Mouse (Mus musculus) gonadal fat pad, adult 2 months (tissue): ENCODE results near the gene Ahcyl2. TPM values are rescaled to one million over a fixed set of nuclear protein-coding genes. Genes with fewer than 3 reads are reported as not detected.

Source experiments
- DNase-seq: peaks from one replicate; pipeline ENCODE4 v3.0.0-alpha.2; 2012; ENCODE audit warnings: low read depth
- polyA plus RNA-seq: library from polyadenylated mRNA; depleted of rRNA; stranded (reverse); fragments of >200 nt; gene quantifications from 2 replicates; pipeline ENCODE4 v1.2.3, GENCODE M21; 2012

The Ahcyl2 gene
- polyA plus RNA-seq, 1 experiment: 40.6 TPM

DNA sequence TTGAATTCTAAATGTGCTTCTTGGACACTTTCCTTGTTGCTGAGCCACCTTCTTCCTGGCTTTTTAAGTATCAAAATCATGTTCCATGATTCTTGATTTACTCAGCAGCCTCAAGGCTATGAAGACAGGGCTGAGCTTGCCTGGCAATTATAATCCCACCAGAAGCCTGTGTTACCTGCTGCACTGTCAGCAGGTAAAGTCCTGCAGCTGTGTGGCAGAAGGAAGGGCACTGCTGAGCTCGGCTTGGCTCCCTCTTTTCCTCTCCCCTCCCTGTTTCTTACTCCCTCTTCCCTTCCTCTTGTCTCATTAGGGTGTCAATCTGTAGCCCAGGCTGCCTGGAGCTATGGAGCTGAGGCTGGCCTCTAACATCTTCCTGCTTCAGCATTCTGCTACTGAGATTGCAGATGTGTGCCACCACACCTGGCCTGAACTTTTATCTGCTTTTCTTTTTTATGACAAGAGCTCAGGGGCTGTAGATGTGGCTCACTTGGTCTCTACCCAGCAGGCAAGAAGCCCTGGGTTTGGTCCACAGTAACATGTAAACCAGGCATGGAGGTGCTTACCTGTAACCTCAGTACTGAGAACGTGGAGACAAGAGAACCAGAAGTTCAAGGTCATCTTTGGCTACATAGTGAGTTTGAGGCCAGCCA is 3.0 kb downstream of the Ahcyl2 start:
- peak; percentile 65 for DNase-seq

GRCm38 (mm10) chr6:29772236-29772635 is 4.4 kb downstream of the Ahcyl2 start:
- DNase-seq: peak; percentile 93

DNA sequence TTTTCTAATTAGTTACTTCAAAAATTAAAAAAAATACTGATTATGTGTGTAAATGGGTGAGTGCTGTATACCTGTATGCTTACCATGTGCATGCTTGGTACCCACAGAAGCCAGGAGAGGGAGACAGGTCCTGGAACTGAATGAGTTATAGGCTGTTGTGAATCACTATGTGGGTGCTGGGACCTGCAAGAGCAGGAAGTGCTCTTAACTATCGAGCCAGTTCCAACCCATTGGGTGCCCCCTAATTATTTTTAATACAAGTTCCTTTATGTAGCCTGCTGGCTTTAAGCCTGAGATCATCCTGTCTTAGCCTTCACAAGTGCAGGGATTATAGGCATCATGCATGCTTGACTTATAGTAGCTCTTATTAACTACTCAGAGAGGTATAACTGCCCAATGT is 6.3 kb downstream of the Ahcyl2 start:
- DNase-seq: no peak

GRCm38 (mm10) chr6:29775609-29776008 is 7.8 kb downstream of the Ahcyl2 start:
- DNase-seq: no peak

DNA sequence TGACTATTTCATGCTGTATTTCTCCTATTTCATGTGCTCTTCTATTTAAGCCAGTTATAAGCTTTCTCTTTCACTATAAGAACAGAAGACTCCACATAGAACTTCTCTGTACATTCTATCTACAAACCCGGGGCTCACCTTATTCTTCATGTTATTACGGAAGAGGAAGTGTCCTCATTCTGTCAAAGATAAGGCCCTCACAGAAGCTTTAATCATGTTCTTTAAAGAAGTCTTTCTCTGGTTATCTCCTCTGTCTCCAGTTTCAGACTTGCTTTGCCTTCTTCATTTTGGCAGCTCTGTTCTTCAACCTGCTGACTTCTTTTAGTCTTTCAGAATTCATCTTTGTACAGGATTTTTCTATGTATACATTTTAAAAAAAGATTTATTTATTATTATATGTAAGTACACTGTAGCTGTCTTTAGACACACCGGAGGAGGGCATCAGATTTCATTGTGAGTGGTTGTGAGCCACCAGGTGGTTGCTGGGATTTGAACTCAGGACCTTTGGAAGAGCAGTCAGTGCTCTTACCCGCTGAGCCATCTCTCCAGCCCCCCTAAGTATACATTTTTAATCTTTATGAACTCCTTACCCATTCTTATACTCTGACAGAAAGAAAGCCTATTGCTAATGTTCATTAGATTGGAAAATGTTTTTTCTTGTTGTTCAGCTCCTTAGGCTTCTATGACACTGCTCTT is 8.9 kb downstream of the Ahcyl2 start:
- no peak for DNase-seq

GRCm38 (mm10) chr6:29777238-29777555 is 9.4 kb downstream of the Ahcyl2 start:
- DNase-seq: no peak

GRCm38 (mm10) chr6:29780082-29780481 is 12.3 kb downstream of the Ahcyl2 start:
- no peak for DNase-seq

- no peak for DNase-seq
Measured at GRCm38 (mm10) chr6:29780571-29780970, 12.8 kb downstream of the Ahcyl2 start.

GRCm38 (mm10) chr6:29782239-29782638 is 14.4 kb downstream of the Ahcyl2 start:
- DNase-seq: no peak

DNA sequence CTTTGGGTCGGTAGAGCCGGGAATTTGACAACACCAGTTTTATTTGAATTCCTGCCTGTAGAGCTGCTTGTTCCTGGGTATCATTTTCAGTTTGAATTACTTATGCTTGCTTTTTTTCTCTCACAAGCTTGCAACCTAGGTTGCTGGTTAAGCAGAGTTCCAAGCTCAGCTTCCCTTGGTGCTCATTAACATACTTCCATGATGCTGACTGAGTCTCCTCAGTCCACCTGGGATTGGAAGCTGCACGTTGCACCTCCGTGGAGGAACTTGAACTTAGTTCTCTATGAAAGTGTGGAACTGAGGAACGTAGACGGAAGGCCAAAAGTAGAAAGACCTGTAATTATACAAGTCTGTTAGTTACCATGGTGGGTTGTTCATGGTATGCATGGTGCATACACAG is 16.1 kb downstream of the Ahcyl2 start:
- DNase-seq: no peak

DNA sequence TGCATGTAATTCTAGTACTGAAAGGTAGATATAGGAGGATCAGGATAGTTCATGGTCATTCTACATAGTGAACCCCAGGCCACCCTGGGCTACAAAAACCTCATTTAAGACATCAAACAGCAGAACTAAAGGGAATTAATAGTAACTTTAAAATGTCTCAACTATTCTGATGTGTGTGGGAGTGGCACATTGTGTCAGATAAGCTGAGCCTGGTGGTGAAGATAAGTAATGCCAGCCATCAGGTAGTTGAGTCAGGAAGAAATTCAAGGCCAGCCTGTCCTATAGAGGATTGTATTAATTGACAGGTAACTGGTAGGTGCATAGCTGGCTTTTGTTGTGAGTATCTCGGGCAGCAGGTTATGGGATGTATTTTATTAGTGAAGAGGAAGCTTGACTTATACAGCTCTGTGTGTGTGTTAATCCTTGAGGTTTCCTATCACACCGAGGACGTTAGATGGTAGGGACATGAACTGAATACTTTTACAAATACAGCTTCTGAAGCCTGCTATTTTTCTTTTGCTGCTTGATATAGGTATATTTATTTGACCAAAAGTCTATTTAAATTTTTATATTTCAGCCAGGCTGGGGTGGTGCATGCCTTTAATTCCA is 16.7 kb downstream of the Ahcyl2 start:
- DNase-seq: no peak

- DNase-seq: no peak
Measured at GRCm38 (mm10) chr6:29785759-29786158, 17.9 kb downstream of the Ahcyl2 start.

GRCm38 (mm10) chr6:29788779-29789350 is 21.1 kb downstream of the Ahcyl2 start:
- no peak for DNase-seq

DNA sequence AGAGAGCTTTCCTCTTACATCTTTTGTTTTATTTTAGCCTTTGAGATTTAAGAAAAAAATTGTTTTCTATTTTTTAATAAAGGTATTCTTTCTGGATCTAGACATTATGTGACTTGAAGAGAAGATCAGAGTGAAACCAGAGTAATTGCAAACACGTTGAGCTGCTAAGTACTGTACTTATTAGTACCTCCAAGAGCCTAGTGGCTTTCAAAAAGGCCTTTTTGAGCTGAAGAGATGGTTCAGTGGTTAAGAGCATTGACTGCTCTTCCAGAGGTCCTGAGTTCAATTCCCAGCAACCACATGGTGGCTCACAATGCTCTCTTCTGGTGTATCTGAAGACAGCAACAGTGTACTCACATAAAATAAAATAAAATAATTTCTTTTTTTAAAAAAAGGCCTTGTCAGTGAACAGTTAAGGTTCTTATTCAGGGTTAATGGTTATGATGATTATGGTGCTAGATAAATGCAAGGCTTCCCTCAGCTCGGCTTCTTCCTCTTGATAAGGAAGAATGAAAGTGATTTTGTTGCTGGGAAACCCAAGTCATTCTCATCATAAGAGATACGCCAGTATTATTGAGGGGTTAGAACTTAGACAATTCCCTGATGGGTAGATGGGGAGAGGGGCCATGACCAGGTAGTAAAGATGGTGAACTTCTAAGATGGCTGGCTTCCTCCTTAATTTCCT is 22.3 kb downstream of the Ahcyl2 start:
- no peak for DNase-seq

- no peak for DNase-seq
Measured at GRCm38 (mm10) chr6:29793520-29793919, 25.7 kb downstream of the Ahcyl2 start.

- DNase-seq: no peak
Measured at GRCm38 (mm10) chr6:29794582-29794981, 26.8 kb downstream of the Ahcyl2 start.

GRCm38 (mm10) chr6:29802979-29803378 is 35.2 kb downstream of the Ahcyl2 start:
- no peak for DNase-seq

DNA sequence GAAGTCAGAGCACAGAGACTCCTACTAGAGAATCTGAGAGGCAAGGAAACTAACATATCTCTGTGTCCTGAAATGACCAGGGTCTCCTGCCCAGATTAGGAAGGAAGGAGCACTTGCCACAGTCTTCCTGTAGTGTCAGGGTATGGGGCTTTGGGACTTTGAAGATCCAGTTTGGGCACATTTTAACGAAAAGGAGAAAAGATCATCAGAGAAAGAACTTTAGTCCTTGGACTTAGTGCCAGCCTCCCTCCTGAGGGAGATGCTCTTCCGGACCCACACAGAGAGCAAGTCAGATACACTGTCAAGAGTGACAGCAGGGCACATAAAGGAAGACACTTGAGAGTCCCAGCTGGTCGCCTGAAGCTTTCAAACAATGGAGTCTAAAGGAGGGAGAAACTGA is 36.2 kb downstream of the Ahcyl2 start:
- no peak for DNase-seq

DNA sequence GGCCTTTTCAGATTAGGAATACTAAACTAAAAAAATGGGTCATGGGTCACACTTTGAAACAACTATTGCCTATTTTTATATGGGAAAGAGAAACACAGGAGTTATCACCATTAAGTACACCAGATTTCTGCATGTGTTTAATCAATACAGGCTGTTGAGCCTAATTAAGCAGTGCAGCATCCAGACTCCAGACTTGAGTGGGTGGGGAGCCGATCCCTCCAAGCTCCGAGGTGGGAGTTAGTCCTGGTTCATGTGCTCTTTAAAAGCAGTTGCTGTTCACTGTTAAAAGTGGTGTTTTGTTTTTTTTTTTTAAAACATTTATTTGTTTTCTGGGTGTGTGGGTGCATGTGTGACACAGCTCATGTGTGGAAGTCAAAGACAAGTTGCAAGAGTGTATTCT is 37.6 kb downstream of the Ahcyl2 start:
- no peak for DNase-seq

- no peak for DNase-seq
Measured at GRCm38 (mm10) chr6:29812076-29812475, 44.3 kb downstream of the Ahcyl2 start.

GRCm38 (mm10) chr6:29812651-29813050 is 44.8 kb downstream of the Ahcyl2 start:
- DNase-seq: no peak

GRCm38 (mm10) chr6:29814616-29815015 is 46.8 kb downstream of the Ahcyl2 start:
- peak; percentile 75 for DNase-seq
